15 mouse cellular contexts compared by ENCODE assay signal in genomic region chr1:23574461-23574860, GRCm38 (mm10).
"Had no signal": no experiment of that assay in that cellular context is flagged by ENCODE, and none has a peak within 500 bp of the region (broad histone marks: within the 10 kb centered on the region; RNA-seq: fewer than 3 reads in every experiment).

No protein-coding gene starts in this region.

- H3K9ac ChIP-seq: limb, embryonic 12.5 days; liver, embryonic 13.5 days; liver, postnatal 0 days; lung, embryonic 15.5 days; stomach, embryonic 15.5 days had no signal

- H3K4me2 ChIP-seq: limb, embryonic 12.5 days; liver, embryonic 13.5 days; lung, embryonic 15.5 days; stomach, embryonic 15.5 days had no signal

- H3K27ac ChIP-seq: kidney, postnatal 0 days; limb, embryonic 12.5 days; liver, embryonic 13.5 days; lung, embryonic 15.5 days; stomach, embryonic 15.5 days had no signal

- H3K4me3 ChIP-seq: limb, embryonic 12.5 days; liver, embryonic 13.5 days; lung, embryonic 15.5 days; stomach, embryonic 15.5 days had no signal

- DNase-seq: kidney, adult 9 months; kidney, postnatal 36 days; layer of hippocampus, adult 9-11 months; layer of hippocampus, postnatal 36 days; liver; liver, embryonic 13.5 days; liver, postnatal 0 days; lung, postnatal 14 days; right cerebral cortex, postnatal 14 days; thymus, postnatal 36 days had no signal

- H3K4me1 ChIP-seq: limb, embryonic 12.5 days; liver, embryonic 13.5 days; lung, embryonic 15.5 days; stomach, embryonic 15.5 days had no signal

- H3K36me3 ChIP-seq: limb, embryonic 12.5 days; liver, embryonic 13.5 days; lung, embryonic 15.5 days; stomach, embryonic 15.5 days had no signal

- ATAC-seq: intestine, postnatal 0 days; liver, postnatal 0 days had no signal

- H3K27me3 ChIP-seq: limb, embryonic 12.5 days; liver, embryonic 13.5 days; lung, embryonic 15.5 days; stomach, embryonic 15.5 days had no signal

- H3K9me3 ChIP-seq: limb, embryonic 12.5 days; liver, embryonic 13.5 days; lung, embryonic 15.5 days; stomach, embryonic 15.5 days had no signal
